Mouse (Mus musculus) kidney, adult 2 months (tissue): ENCODE measurements around the gene Prkn.

Experiments
- CTCF ChIP-seq: fragments of 200-500 bp; conservative IDR thresholded peaks from 2 replicates; pipeline ENCODE4 v1.5.1; 2011; ENCODE audit warnings: low read depth, mild to moderate bottlenecking, control low read depth, low read length, moderate library complexity, mixed read lengths; ENCODE audit not compliant: insufficient read depth, insufficient read length
- POLR2A ChIP-seq: fragments of 200-500 bp; IDR thresholded peaks from one replicate; pipeline ENCODE4 v1.6.1; 2011; ENCODE audit warnings: low read depth, low read length, control low read depth

DNA sequence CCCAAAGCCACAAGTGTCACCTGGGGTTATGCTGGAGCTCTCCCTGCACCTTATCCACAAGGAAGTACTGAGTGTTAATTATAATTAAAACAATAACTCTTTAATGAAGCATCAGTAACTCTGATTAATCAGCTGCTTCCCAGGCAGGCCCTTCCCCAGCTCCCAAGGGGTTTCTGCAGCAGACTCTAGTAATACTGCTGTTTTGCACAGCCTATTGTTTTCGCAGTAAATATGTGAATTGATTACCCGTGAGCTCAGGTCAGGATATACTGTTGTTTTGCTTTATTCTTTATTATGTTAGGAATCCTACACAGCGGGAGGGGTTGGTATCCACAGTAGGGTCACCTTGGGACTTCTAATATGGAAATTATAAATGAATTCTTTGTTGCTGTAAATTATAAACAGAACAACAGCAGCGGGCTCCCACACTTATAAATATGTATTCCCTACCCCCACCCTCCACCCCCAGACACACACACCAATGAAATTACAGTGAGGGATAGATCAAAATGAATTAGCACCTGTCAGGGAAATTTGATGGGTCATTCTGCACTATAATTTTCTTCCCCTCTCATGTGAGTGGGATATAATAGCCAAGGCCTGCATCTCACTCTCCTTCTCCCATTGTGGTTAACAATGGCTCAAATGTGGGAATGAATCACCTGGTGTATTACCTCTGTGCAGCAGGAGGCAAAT, 701.9 kb downstream of the Prkn start:
- TF ChIP-seq CTCF = no peak
- no peak for TF ChIP-seq POLR2A
